Mouse (Mus musculus) c-Kit-negative CD71-positive TER-119-positive erythroid progenitor cells, embryonic 14.5 days (primary cell): ENCODE data around the gene Ccr8.

Experiments
- DNase-seq: peaks from one replicate; pipeline ENCODE4 v3.0.0-alpha.2; 2013; ENCODE audit warnings: low read depth, low spot score

The Ccr8 gene

DNA sequence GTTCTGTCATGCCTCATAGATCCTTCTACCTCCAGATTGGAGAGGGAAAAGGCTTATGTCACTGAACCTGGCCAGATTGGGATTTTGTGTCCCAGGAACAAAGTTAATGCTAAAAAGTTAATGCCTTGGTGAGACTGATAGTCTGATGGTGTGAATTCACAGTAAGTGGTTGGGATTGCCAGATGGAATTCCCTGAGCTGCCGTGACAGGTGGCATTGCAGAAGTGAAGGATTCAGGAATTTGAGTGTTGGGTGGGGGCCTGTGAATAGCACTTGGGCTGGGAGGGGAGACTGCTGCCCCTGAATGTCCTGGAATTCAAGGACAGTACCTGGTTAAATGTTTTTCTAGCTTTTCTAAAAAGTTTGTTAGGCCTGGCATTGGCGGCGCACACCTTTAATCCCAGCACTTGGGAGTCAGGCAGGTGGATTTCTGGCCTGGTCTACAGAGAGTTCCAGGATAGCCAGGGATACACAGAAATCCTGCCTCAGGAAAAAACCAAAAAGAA is 39.9 kb downstream of the Ccr8 start:
- no peak for DNase-seq

DNA sequence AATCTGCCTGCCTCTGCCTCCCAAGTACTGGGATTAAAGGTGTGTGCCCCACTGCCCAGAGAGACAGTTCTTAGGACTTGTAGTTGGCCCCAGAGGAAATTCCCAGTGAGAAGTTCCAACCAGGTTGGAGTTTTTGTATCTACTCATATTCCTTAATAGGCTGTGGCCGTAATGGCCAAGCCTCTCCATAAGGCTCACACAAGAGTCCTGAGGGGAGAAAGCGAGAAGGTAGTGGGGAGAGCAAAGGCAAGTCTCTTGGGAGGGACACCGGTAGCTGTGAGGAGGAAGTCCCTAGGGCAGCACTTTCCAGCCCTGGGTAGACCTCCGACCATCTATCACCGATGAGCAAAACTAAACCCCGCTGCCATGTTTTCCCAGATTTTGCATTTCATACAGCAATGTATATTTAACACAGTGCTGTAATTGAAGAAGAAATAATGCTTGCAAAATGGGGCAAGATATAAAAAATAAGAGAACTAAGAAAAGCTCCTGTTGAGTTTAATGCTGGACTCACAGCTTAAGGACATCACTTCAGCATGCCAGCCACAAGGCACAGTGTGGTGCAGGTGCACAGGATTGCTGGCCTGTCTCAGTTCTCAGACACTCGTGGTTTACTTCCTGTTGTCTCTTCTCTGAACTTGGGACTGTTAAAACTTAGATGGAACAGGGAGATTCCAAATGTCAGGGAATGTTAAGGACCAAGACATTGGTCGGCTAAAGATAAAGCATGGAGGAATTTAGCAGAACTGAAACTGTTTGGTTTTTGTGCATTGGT is 41.3 kb downstream of the Ccr8 start:
- no peak for DNase-seq

DNA sequence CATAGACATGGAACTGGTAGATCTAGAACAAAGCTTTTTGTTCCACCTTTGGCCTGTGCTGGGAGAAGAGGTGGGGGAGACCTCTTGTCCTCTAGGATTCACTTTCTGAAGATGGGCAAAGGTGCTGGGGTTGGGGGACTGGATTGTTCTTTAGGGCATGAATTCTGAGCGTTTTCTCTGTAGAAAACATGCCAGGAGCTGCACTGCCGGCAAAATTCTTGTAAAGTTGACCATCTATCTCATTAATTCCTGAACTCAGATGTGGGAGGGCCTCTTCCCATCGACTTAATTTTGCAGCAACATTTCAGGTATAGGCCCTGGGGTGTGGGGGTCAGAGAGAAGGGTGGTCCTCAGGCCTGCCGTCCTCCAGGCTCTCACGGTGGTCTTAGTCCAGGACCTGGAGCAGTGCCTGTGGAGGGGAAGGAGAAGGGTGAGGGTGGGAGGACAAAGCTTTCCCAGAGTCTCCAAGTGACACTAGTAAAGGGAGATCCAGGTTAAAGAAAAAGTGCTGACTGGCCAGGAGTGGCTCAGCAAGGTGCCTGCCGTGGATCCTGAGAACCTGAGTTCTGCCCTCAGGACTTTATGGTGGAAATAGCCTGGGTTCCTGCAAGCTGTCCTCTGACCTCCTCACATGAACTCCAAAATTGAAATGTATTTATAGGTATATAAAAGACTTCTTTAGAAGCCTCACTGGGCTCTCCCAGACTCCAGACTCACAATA is 42.0 kb downstream of the Ccr8 start:
- DNase-seq, result no peak

DNA sequence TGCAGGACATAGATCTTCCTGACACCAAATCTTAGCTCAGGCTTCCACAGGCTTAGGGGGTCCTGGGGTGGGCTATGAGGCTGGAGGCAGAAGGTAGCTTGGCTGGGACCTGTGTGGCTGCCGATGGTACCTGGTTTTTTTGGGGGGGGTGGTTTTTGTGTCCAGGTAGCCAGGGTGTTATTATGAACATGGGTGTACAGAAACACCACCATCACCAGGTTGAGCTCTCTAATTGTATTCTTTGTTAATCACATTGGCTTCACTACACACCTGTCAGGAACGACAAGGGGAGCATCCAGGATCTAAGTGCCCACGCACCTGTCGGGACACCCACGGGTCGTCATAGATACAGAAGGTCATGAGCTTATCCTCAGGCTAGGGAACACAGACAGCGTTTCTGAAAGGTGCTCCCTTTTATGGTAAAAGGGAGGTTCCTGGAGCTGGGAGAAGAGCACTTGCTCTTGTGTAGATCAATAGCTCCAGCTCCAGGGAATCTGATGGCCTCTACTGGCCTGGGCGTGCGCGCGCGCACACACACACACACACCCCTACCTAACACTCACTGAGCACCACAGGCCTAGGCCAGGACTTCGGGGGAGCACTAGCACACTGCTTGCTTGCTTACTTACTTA is 42.7 kb downstream of the Ccr8 start:
- no peak for DNase-seq

DNA sequence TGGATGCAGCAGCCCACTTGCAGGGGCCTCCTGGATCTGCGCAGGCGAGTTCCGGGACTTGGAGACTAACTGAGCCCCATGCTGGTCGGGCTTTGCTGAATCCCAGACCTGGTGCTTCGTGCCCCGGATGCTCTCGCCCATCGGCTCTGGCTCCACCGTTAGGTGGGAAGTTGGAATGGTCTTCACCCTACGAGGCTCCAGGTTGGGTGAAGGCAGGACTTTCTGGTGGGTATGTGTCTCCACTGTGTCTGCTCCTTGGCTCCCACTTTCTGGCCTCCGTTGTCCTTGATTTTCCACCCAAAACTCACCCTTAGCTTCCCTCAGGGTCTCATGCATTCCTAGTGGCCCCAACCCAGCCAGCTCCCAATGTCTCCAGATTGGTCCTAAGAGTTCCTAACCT is 43.5 kb downstream of the Ccr8 start:
- DNase-seq, result no peak

DNA sequence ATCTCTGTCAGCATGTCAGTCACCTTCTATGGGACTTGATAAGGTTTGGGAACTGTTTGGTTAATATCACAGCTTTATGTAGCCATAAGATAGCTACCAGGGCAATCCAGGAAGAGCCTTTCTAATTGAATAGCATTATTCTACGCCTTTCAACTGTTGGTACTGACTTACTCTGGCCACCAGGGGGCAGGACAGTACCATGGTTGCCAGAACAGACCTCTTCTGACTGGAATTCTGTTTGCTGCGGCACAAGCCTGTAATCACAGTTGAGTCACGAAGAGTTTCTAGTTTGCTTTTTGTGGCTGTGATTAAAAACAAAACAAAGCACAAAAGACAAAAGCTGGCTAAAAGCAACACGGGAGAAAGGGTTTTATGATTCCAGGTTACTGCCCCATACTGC is 48.7 kb downstream of the Ccr8 start:
- DNase-seq, result peak; percentile 53

DNA sequence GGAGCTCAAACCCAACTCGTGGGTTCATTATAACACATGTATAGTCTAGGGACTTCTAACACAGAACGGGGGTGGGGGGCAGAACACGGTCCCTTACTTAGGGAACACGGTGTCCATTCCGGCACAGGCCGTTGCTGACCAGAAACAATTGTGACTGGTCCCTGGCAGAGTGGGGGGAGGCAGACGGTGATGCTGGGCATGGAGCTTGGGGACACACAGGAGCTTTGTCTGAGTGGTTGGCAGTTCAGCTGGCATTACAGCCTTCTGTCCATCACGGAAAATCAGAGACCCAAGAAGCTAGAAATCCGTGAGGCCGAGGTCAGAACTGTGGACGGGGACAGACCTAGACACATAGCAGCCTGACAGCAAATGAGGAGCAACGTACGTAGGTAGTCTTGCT is 52.6 kb downstream of the Ccr8 start:
- no peak for DNase-seq
